In the genomic region with DNA sequence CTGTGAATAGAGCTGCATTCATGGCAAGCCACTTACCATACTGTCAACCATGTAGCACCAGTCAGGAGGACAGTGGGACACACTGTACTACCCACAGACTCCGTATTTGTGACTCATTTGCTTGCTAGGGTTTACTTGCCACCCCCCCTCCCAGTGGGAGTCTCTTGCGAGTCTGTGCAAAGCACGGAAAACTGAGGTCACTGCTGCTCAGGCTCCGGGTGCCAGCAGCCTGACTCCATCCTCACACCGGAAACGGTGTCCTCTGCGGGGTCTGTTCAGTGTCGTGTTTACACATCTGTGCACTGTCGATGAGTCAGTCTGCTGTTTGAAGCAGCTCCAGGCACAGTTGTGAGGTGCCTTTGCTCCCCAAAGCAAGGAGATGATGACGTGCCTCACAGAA, we compare ENCODE assay signal across 8 mouse cellular contexts. TPM values are rescaled to one million over a fixed set of nuclear protein-coding genes. Genes with fewer than 3 reads are reported as not detected.
DNase-seq lines count a peak whose midpoint lies in the region; ATAC-seq and TF ChIP-seq lines count a peak whose summit lies in the region.

No protein-coding gene starts in this region.

- H3K27ac ChIP-seq in gastrocnemius, adult 2 months, result peak overlapping the region; percentile 36
- no peak overlapping the region for H3K27ac ChIP-seq in hindbrain, embryonic 16.5 days (ENCODE audit: low read depth, low read length)
- H3K27ac ChIP-seq in midbrain, embryonic 15.5 days, result no peak overlapping the region

- H3K4me2 ChIP-seq in hindbrain, embryonic 16.5 days (ENCODE audit: low read length), result no peak overlapping the region
- no peak overlapping the region for H3K4me2 ChIP-seq in midbrain, embryonic 15.5 days

- H3K4me1 ChIP-seq in hindbrain, embryonic 16.5 days (ENCODE audit: control insufficient read depth, insufficient read depth, low read depth, low read length), result no peaks in the 10 kb centered on the region
- H3K4me1 ChIP-seq in midbrain, embryonic 15.5 days, result no peaks in the 10 kb centered on the region

- H3K9me3 ChIP-seq in hindbrain, embryonic 16.5 days (ENCODE audit: control insufficient read depth, low read length), result no peaks in the 10 kb centered on the region
- H3K9me3 ChIP-seq in midbrain, embryonic 15.5 days, result no peaks in the 10 kb centered on the region

- no peak overlapping the region for H3K9ac ChIP-seq in hindbrain, embryonic 16.5 days (ENCODE audit: low read depth, low read length)
- no peak overlapping the region for H3K9ac ChIP-seq in midbrain, embryonic 15.5 days

- no peaks in the 10 kb centered on the region for H3K27me3 ChIP-seq in hindbrain, embryonic 16.5 days (replicated peaks; ENCODE audit: control insufficient read depth, insufficient read depth, low read length)
- H3K27me3 ChIP-seq in midbrain, embryonic 15.5 days (replicated peaks), result no peaks in the 10 kb centered on the region

- 76% methylated on average over 10 of the region's 10 CpGs for WGBS in hindbrain, embryonic 16.5 days
- WGBS in midbrain, embryonic 15.5 days, result 87% methylated on average over 10 of the region's 10 CpGs

- TF ChIP-seq CTCF in gastrocnemius, adult 2 months (IDR thresholded peaks at IDR 0.05), result no peak

- peak; percentile 71 for DNase-seq in gastrocnemius, adult 2 months
- no peak for DNase-seq in gastrocnemius, postnatal 4 days (ENCODE audit: low spot score in 2 of 2)
- peak; percentile 51 for DNase-seq in adrenal gland, adult 8-10 months
- DNase-seq in heart, postnatal 10 days, result peak; percentile 60 to 65
- DNase-seq in lung, postnatal 14 days, result peak; percentile 52
- no peak for DNase-seq in thymus, postnatal 10 days (ENCODE audit: low spot score in 2 of 2)

- no peak overlapping the region for H3K4me3 ChIP-seq in gastrocnemius, adult 2 months
- no peak overlapping the region for H3K4me3 ChIP-seq in hindbrain, embryonic 16.5 days (ENCODE audit: low read length)
- no peak overlapping the region for H3K4me3 ChIP-seq in midbrain, embryonic 15.5 days

- intact Hi-C loops in gastrocnemius, adult 2 months (cut with DNase I), result no loop called here
- intact Hi-C loops in heart, postnatal 10 days (cut with DNase I), result no loop called here

- no peak for ATAC-seq in hindbrain, embryonic 16.5 days
- ATAC-seq in midbrain, embryonic 15.5 days (replicated peaks), result no peak

- no peaks in the 10 kb centered on the region for H3K36me3 ChIP-seq in hindbrain, embryonic 16.5 days (ENCODE audit: control insufficient read depth, insufficient read depth, low read length)
- H3K36me3 ChIP-seq in midbrain, embryonic 15.5 days (replicated peaks), result no peaks in the 10 kb centered on the region

RNA-seq across cellular contexts. Expression of a gene that starts 43.0 kb away (rescaled TPM):
- 10 to 100 TPM; 10.9 to 14.1 TPM for total RNA-seq in gastrocnemius, adult 2 months (2021)
- 10 to 100 TPM; 35.6 to 37.4 TPM for total RNA-seq in gastrocnemius, postnatal 4 days (2021)
- total RNA-seq in adrenal gland, adult 8-10 months (2022), result 100 to 1,000 TPM in 3 of 4 experiments, 10 to 100 TPM in 1; 95.9 to 118 (median 110) TPM
- total RNA-seq in heart, postnatal 10 days (2021), result 10 to 100 TPM; 40.0 to 42.0 TPM
- 3.3 and 4.6 TPM in 2 replicates for polyA plus RNA-seq in hindbrain, embryonic 16.5 days (2015; fragmentation: Nextera tagmentation; extraction: Ambion mirVana)
- polyA plus RNA-seq in midbrain, embryonic 15.5 days (2015; fragmentation: Nextera tagmentation; extraction: Ambion mirVana), result 3.2 and 3.3 TPM in 2 replicates

Comparison
In these comparisons a context has a peak if more than half of its experiments do, and no peak if none do; other contexts are left out.
1. DNase-seq: peak in gastrocnemius, adult 2 months (single experiment), adrenal gland, adult 8-10 months (single experiment), heart, postnatal 10 days (2 of 2) and lung, postnatal 14 days (single experiment); none in gastrocnemius, postnatal 4 days (0 of 2) and thymus, postnatal 10 days (0 of 2).